Mouse (Mus musculus) liver, adult 2 months (tissue): ENCODE measurements around the gene Rslcan18.

Experiments
- CTCF ChIP-seq: fragments of 200-500 bp; IDR thresholded peaks from 2 replicates; pipeline ENCODE4 v1.5.1; 2011; ENCODE audit warnings: low read depth, low read length, control low read depth
- POLR2A ChIP-seq: fragments of 200-500 bp; IDR thresholded peaks from 2 replicates; pipeline ENCODE4 v1.6.1; 2011; ENCODE audit warnings: low read length, control low read depth; ENCODE audit not compliant: insufficient read depth; ENCODE audit errors: extremely low read depth

DNA sequence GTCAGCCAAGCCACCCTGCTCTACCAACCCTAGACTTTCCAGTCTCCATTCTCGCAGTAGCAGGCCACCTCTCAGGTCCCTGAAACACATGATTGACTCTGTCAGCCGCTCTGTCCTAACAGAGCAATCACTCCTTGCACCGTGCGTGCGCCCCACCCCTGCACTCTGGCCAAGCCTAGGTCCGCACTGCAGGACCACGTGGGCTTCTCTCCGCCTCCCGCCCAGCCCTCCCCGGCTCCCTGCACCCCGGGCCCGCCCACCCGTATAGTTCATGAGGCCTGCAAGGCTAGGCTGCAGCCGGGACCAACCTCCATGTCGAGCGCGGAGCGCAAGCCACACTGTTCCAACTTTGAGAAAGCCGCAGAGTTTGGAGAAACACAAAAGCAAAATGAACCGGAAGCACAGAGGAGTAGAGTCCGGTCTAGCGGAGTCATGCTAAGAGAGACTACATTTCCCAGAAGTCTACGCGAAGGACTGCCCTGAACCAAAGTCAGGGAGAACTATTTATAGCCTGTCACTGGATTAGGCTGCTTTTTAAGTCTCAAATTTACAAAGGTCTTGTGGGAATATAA lies 34.8 kb downstream of the Rslcan18 start:
- TF ChIP-seq CTCF (no peak), POLR2A (0 out of 2 replicates have a peak, but pooled peaks have one; percentile 40)
